Mouse (Mus musculus) thymus, adult 2 months (tissue): ENCODE data around the gene Bend6.

Experiments
- CTCF ChIP-seq: fragments of 200-500 bp; IDR thresholded peaks from 2 replicates; pipeline ENCODE4 v1.5.1; 2012; ENCODE audit warnings: mild to moderate bottlenecking, control low read depth, low read length, moderate library complexity, borderline replicate concordance; ENCODE audit not compliant: control insufficient read depth, poor library complexity, insufficient read depth; ENCODE audit errors: extremely low read depth
- POLR2A ChIP-seq: fragments of 200-500 bp; IDR thresholded peaks from 2 replicates; pipeline ENCODE4 v1.6.1; 2012; ENCODE audit warnings: mild to moderate bottlenecking, low read length, control low read depth, moderate library complexity; ENCODE audit not compliant: control insufficient read depth, poor library complexity, insufficient read depth; ENCODE audit errors: extremely low read depth

- TF ChIP-seq POLR2A = no peak
- TF ChIP-seq CTCF = no peak
Measured at GRCm38 (mm10) chr1:33911589-33911988, 4.0 kb upstream of the Bend6 start.
